Mouse (Mus musculus) G1E (cell line): ENCODE results near the gene Sh3tc1. TPM values are rescaled to one million over a fixed set of nuclear protein-coding genes. Genes with fewer than 3 reads are reported as not detected.

Experiments used
- ATAC-seq: 2 replicates; pipeline ENCODE4 v1.8.0; 2016; ENCODE audit warnings: mild to moderate bottlenecking; ENCODE audit not compliant: insufficient number of reproducible peaks, poor library complexity, low FRiP score, severe bottlenecking; ENCODE audit errors: extremely low read depth
- DNase-seq: peaks from one replicate; pipeline ENCODE4 v3.0.0; 2012; ENCODE audit warnings: low spot score
- H3K27me3 ChIP-seq: 2 replicates; pipeline ENCODE4 v1.6.1; 2012; ENCODE audit warnings: mild to moderate bottlenecking, low read length, inconsistent platforms; ENCODE audit not compliant: insufficient read depth
- H3K36me3 ChIP-seq: replicated peaks from 2 replicates; pipeline ENCODE3; 2012; ENCODE audit warnings: mild to moderate bottlenecking, inconsistent platforms
- H3K4me1 ChIP-seq: 2 replicates; pipeline ENCODE4 v1.6.1; 2012; ENCODE audit warnings: low read depth, low read length, inconsistent platforms, mixed read lengths; ENCODE audit not compliant: insufficient read depth
- H3K4me3 ChIP-seq: 2 replicates; pipeline ENCODE4 v1.5.1; 2012; ENCODE audit warnings: low read depth, mild to moderate bottlenecking, inconsistent platforms, low read length, moderate library complexity, mixed read lengths
- H3K9me3 ChIP-seq: replicated peaks from 2 replicates; pipeline ENCODE4 v1.6.1; 2012; ENCODE audit warnings: inconsistent platforms
- CTCF ChIP-seq: IDR thresholded peaks from 2 replicates; pipeline ENCODE4 v1.5.1; 2012; ENCODE audit warnings: low read depth, low read length, inconsistent platforms, mixed read lengths
- GATA1 ChIP-seq: IDR thresholded peaks from 2 replicates; pipeline ENCODE4 v1.6.1; 2012; ENCODE audit warnings: borderline replicate concordance, low read length, inconsistent platforms, mixed read lengths
- GATA2 ChIP-seq: IDR thresholded peaks from 2 replicates; pipeline ENCODE4 v1.6.1; 2012; ENCODE audit warnings: low read depth, low read length, inconsistent platforms, borderline replicate concordance
- POLR2AphosphoS5 ChIP-seq: IDR thresholded peaks from 2 replicates; pipeline ENCODE4 v1.6.1; 2012; ENCODE audit warnings: low read depth, low read length, inconsistent platforms; ENCODE audit not compliant: insufficient replicate concordance
- TAL1 ChIP-seq: conservative IDR thresholded peaks from 2 replicates; pipeline ENCODE4 v1.6.1; 2012; ENCODE audit warnings: low read depth, low read length, inconsistent platforms, mixed read lengths
- polyA plus RNA-seq: library from polyadenylated mRNA; stranded (reverse); fragments of >175 nt; gene quantifications from 2 replicates; pipeline ENCODE4 v1.2.3, GENCODE M21; 2012
- total RNA-seq, 2 experiments: library from RNA; stranded (forward) in 1 of 2; stranded (reverse) in 1 of 2; fragments of 200-1000 nt in 1 of 2; fragments of >200 nt in 1 of 2; fragmentation: Nextera tagmentation in 1 of 2; gene quantifications; 2 replicates each; pipeline ENCODE4 v1.2.3; 2014 to 2017

Gene Sh3tc1
- total and polyA plus RNA-seq, 3 experiments, result 0.01 to 0.05 TPM; not detected in 1

GRCm38 (mm10) chr5:35653743-35654395 lies 85.9 kb downstream of the Sh3tc1 start:
- DNase-seq (no peak), ATAC-seq (no peak)
- Histone ChIP-seq H3K36me3 (no peaks in the 10 kb centered on the region), H3K4me3 (no peak overlapping the region), H3K27me3 (0 out of 2 replicates have a peak, but pooled peaks cover 3% of the 10 kb centered on the region), H3K9me3 (no peaks in the 10 kb centered on the region), H3K4me1 (no peaks in the 10 kb centered on the region)
- no peak for TF ChIP-seq TAL1
- no peak for TF ChIP-seq GATA2
- no peak for TF ChIP-seq GATA1
- TF ChIP-seq POLR2AphosphoS5, result no peak
- TF ChIP-seq CTCF, result no peak

GRCm38 (mm10) chr5:35652872-35653271 lies 86.9 kb downstream of the Sh3tc1 start:
- Histone ChIP-seq H3K4me3 (no peak overlapping the region), H3K9me3 (no peaks in the 10 kb centered on the region), H3K36me3 (no peaks in the 10 kb centered on the region), H3K4me1 (no peaks in the 10 kb centered on the region), H3K27me3 (0 out of 2 replicates have a peak, but pooled peaks cover 3% of the 10 kb centered on the region)
- no peak for TF ChIP-seq GATA2
- no peak for TF ChIP-seq GATA1
- ATAC-seq (no peak), DNase-seq (no peak)

- H3K36me3 ChIP-seq, result no peaks in the 10 kb centered on the region
- H3K4me1 ChIP-seq, result no peaks in the 10 kb centered on the region
- ATAC-seq (no peak), DNase-seq (no peak)
- TF ChIP-seq GATA2 (no peak), GATA1 (no peak), TAL1 (no peak), CTCF (no peak), POLR2AphosphoS5 (no peak)
- no peak overlapping the region for H3K4me3 ChIP-seq
- peaks cover 3% of the 10 kb centered on the region for H3K27me3 ChIP-seq
- H3K9me3 ChIP-seq, result no peaks in the 10 kb centered on the region
Measured at GRCm38 (mm10) chr5:35652319-35652718, 87.5 kb downstream of the Sh3tc1 start.

GRCm38 (mm10) chr5:35648230-35648629 lies 91.6 kb downstream of the Sh3tc1 start:
- no peak overlapping the region for H3K4me3 ChIP-seq
- H3K4me1 ChIP-seq, result no peaks in the 10 kb centered on the region
- H3K27me3 ChIP-seq, result peaks cover 6% of the 10 kb centered on the region
- no peak for TF ChIP-seq GATA2
- no peak for TF ChIP-seq POLR2AphosphoS5
- TF ChIP-seq GATA1, result no peak
- no peak for TF ChIP-seq CTCF
- no peak for TF ChIP-seq TAL1
- ATAC-seq, result no peak
- H3K36me3 ChIP-seq, result no peaks in the 10 kb centered on the region
- no peaks in the 10 kb centered on the region for H3K9me3 ChIP-seq
- no peak for DNase-seq

GRCm38 (mm10) chr5:35647562-35647961 lies 92.2 kb downstream of the Sh3tc1 start:
- H3K9me3 ChIP-seq, result no peaks in the 10 kb centered on the region
- H3K27me3 ChIP-seq, result peaks cover 6% of the 10 kb centered on the region
- no peak for TF ChIP-seq POLR2AphosphoS5
- TF ChIP-seq GATA1, result no peak
- TF ChIP-seq TAL1, result no peak
- TF ChIP-seq GATA2, result no peak
- TF ChIP-seq CTCF, result no peak
- no peaks in the 10 kb centered on the region for H3K4me1 ChIP-seq
- H3K4me3 ChIP-seq, result no peak overlapping the region
- DNase-seq (no peak), ATAC-seq (no peak)
- H3K36me3 ChIP-seq, result no peaks in the 10 kb centered on the region

Other genes starting within 250 kb of the Sh3tc1 start
- 9.7 and 15.1 TPM in 2 replicates for gene Cpz, start 214.3 kb downstream of the Sh3tc1 start, total RNA-seq (2014; fragmentation: Nextera tagmentation)
- gene Cpz, start 214.3 kb downstream of the Sh3tc1 start, total RNA-seq (2017), result 19.8 and 22.4 TPM in 2 replicates
- 6.0 and 6.8 TPM in 2 replicates for gene Cpz, start 214.3 kb downstream of the Sh3tc1 start, polyA plus RNA-seq
- gene Trmt44, start 164.9 kb downstream of the Sh3tc1 start, total RNA-seq (2014; fragmentation: Nextera tagmentation), result 14.7 and 16.4 TPM in 2 replicates
- 15.0 and 18.0 TPM in 2 replicates for gene Trmt44, start 164.9 kb downstream of the Sh3tc1 start, total RNA-seq (2017)
- gene Trmt44, start 164.9 kb downstream of the Sh3tc1 start, polyA plus RNA-seq, result 4.2 and 5.9 TPM in 2 replicates
- 36.1 and 41.2 TPM in 2 replicates for gene Acox3, start 156.9 kb downstream of the Sh3tc1 start, total RNA-seq (2014; fragmentation: Nextera tagmentation)
- 49.0 and 51.8 TPM in 2 replicates for gene Acox3, start 156.9 kb downstream of the Sh3tc1 start, total RNA-seq (2017)
- gene Acox3, start 156.9 kb downstream of the Sh3tc1 start, polyA plus RNA-seq, result 6.0 and 8.5 TPM in 2 replicates
- not detected in 2 replicates for gene Htra3, start 60.2 kb downstream of the Sh3tc1 start, total RNA-seq (2014; fragmentation: Nextera tagmentation)
- 0.17 TPM in 1 of 2 replicates, not detected in the other for gene Htra3, start 60.2 kb downstream of the Sh3tc1 start, total RNA-seq (2017)
- gene Htra3, start 60.2 kb downstream of the Sh3tc1 start, polyA plus RNA-seq, result not detected in 2 replicates
- gene Ablim2, start 17.9 kb upstream of the Sh3tc1 start, total RNA-seq (2014; fragmentation: Nextera tagmentation), result not detected in 2 replicates
- 0.16 and 0.70 TPM in 2 replicates for gene Ablim2, start 17.9 kb upstream of the Sh3tc1 start, total RNA-seq (2017)
- gene Ablim2, start 17.9 kb upstream of the Sh3tc1 start, polyA plus RNA-seq, result not detected in 2 replicates
- gene Afap1, start 153.3 kb upstream of the Sh3tc1 start, total RNA-seq (2014; fragmentation: Nextera tagmentation), result not detected in 2 replicates
- gene Afap1, start 153.3 kb upstream of the Sh3tc1 start, total RNA-seq (2017), result 0.06 and 0.16 TPM in 2 replicates
- gene Afap1, start 153.3 kb upstream of the Sh3tc1 start, polyA plus RNA-seq, result not detected in 2 replicates